Mouse (Mus musculus): ENCODE results near the gene Fam166b. TPM values are rescaled to one million over a fixed set of nuclear protein-coding genes. Genes with fewer than 3 reads are reported as not detected.
A peak's percentile ranks its signal among the peaks of the same experiment; 100 is the strongest.

Fam166b gene
- polyA plus RNA-seq, 1 experiment from 2014 or later = 2.3 TPM

DNA sequence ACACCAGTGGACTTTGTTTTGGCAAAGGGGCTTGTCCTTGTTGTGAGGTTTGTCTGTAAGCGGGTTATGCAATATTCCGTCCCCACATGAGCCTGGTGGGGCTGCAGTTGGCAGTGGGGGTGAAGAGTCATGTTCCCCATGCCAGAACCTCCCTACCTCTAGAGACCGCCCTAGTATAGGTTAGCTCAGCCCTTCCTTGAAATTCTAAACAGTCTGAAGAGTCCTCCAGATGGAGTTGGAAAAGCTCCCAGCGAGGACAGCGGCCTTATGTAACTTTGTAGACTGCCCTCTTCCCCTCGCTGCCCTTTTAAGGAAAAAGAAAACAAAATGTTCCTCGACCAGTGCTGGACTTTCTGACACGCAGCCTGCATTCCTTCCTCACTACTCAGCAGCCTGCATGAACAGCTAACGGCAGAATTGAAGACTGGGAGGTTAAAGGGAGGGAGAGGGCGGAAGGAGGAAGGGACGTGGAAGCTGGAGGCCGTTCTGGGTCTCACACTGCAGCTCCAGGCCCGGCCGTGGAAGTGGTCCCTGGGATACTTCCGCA, 34.5 kb downstream of the Fam166b start:
- Histone ChIP-seq H3K9ac (ENCODE audit: low read depth, low read length) (no peak overlapping the region), H3K27me3 (ENCODE audit: control insufficient read depth, insufficient read depth, low read depth, low read length) (no peaks in the 10 kb centered on the region), H3K4me3 (ENCODE audit: low read depth, low read length) (no peak overlapping the region), H3K4me1 (ENCODE audit: control insufficient read depth, insufficient read depth, low read length) (peaks cover 14% of the 10 kb centered on the region), H3K36me3 (ENCODE audit: control insufficient read depth, insufficient read depth, low read length) (peaks cover 2% of the 10 kb centered on the region; the same call in 1 of the 2 replicates), H3K4me2 (ENCODE audit: low read length) (no peak overlapping the region), H3K9me3 (replicated peaks; ENCODE audit: control insufficient read depth, low read length, poor library complexity, severe bottlenecking) (no peaks in the 10 kb centered on the region), H3K27ac (ENCODE audit: low read length) (peak overlapping the region; percentile 21; the same call in 1 of the 2 replicates)
- 75% methylated on average over 15 of the region's 15 CpGs for WGBS
- ATAC-seq = no peak

DNA sequence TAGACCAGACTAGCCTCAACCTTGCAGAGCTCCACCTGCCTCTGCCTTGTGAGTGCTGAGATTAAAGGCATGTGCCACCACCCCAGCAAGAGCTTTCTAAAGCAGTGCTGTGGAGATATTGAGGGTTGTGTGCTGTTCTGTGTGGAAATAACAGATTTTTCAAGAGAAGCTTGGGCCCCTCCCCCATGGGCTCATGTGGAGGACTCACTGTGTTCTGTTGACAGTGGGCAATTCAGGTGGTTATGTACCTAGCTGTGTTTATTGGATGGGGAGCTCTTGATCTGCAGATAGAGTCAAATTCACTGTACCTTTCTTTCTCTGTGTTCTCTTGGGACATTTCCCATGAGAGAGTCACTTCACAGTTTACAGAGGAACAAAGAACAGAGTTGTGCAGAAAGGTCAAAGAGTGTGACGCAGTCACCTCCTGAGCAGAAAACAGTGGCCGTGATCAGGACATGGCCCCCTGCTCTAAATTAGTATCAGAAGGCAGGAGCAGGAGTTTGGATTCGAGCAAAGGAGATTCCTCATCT, 37.3 kb downstream of the Fam166b start:
- Histone ChIP-seq H3K4me2 (ENCODE audit: low read length) (no peak overlapping the region), H3K9ac (ENCODE audit: low read depth, low read length) (no peak overlapping the region), H3K4me3 (ENCODE audit: low read depth, low read length) (no peak overlapping the region), H3K27ac (ENCODE audit: low read length) (no peak overlapping the region), H3K4me1 (ENCODE audit: control insufficient read depth, insufficient read depth, low read length) (no peaks in the 10 kb centered on the region; the same call in 1 of the 2 replicates), H3K9me3 (replicated peaks; ENCODE audit: control insufficient read depth, low read length, poor library complexity, severe bottlenecking) (no peaks in the 10 kb centered on the region), H3K36me3 (ENCODE audit: control insufficient read depth, insufficient read depth, low read length) (peaks cover 2% of the 10 kb centered on the region; the same call in 1 of the 2 replicates), H3K27me3 (ENCODE audit: control insufficient read depth, insufficient read depth, low read depth, low read length) (no peaks in the 10 kb centered on the region)
- no peak for ATAC-seq
- WGBS = 81% methylated on average over 3 of the region's 3 CpGs

DNA sequence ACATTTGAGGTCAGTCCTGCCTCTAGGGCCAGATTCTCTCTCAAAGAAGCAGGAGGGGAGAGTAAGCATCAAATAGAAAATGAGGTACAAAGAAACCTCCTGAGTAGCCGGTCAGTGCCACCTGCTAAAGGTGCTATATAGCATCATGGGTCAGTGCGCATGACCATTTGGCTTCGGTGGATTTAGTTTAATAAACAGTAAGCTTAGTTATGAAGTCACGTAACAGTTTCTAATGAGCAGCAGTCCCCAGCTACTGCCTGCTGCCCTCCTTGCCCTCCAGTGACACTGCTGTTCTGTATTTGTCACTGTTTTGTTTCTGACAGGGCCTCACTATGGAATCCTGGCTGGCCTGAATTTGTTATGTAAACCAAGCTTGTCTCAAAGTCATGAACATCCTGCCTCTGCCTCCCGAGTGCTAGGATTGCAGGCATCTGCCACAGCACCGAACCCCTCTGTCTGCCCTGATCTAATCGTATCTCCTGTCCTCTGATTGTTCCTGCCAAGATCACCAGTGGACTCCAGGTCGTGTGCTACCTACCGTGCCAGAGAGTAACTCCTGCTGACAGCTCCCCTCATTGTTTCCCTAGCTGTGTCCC, 39.0 kb downstream of the Fam166b start:
- Histone ChIP-seq H3K9ac (ENCODE audit: low read depth, low read length) (no peak overlapping the region), H3K4me2 (ENCODE audit: low read length) (no peak overlapping the region), H3K4me3 (ENCODE audit: low read depth, low read length) (no peak overlapping the region), H3K27ac (ENCODE audit: low read length) (no peak overlapping the region), H3K27me3 (ENCODE audit: control insufficient read depth, insufficient read depth, low read depth, low read length) (no peaks in the 10 kb centered on the region), H3K4me1 (ENCODE audit: control insufficient read depth, insufficient read depth, low read length) (peaks cover under 1% of the 10 kb centered on the region; the same call in 1 of the 2 replicates), H3K9me3 (replicated peaks; ENCODE audit: control insufficient read depth, low read length, poor library complexity, severe bottlenecking) (no peaks in the 10 kb centered on the region), H3K36me3 (ENCODE audit: control insufficient read depth, insufficient read depth, low read length) (no peaks in the 10 kb centered on the region)
- WGBS = 67% methylated on average over 9 of the region's 9 CpGs
- no peak for ATAC-seq

DNA sequence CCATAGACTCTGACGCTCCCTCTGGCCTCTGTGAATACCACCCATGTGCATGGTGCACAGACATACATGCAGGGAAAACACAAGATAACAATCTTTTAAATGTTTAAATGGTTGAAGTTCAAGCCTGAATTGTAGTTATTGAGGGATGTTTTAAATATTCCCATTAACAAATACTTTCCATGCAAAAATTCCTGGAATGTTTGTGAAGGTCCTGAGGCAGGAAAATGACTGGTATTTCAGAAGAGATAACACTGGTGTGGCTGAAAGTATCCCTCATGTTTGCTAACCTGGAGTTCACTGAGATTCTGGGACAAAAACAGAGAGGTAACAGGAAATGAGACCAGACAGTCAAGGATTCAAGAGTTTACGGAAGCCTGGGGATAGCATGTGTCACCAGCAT, 39.5 kb downstream of the Fam166b start:
- H3K36me3 ChIP-seq (ENCODE audit: control insufficient read depth, insufficient read depth, low read length) = no peaks in the 10 kb centered on the region
- no peak overlapping the region for H3K4me3 ChIP-seq (ENCODE audit: low read depth, low read length)
- H3K4me1 ChIP-seq (ENCODE audit: control insufficient read depth, insufficient read depth, low read length) = peaks cover 4% of the 10 kb centered on the region
- H3K9ac ChIP-seq (ENCODE audit: low read depth, low read length) = no peak overlapping the region
- H3K27ac ChIP-seq (ENCODE audit: low read length) = no peak overlapping the region
- H3K4me2 ChIP-seq (ENCODE audit: low read length) = no peak overlapping the region
- no peak for ATAC-seq
- WGBS = 96% methylated on average over 2 of the region's 2 CpGs
- no peaks in the 10 kb centered on the region for H3K9me3 ChIP-seq (replicated peaks; ENCODE audit: control insufficient read depth, low read length, poor library complexity, severe bottlenecking)
- H3K27me3 ChIP-seq (ENCODE audit: control insufficient read depth, insufficient read depth, low read depth, low read length) = no peaks in the 10 kb centered on the region

DNA sequence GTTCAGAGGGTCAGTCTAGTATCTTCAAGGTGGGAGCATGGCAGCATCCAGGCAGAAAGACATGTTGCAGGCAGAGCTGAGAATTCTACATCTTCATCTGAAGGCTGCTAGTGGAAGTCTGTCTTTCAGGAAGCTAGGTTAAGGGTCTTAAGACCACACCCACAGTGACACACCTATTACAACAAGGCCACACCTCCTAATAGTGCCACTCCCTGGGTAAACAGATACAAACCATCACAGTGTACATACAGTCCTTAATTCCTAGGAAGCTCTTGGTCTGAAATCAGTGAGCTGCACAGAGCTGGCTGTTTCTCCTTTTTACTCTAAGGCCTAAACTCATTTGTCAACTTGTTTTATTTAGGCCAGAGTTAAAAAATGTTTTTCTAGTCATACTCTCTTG, 42.0 kb downstream of the Fam166b start:
- no peak overlapping the region for H3K4me3 ChIP-seq (ENCODE audit: low read depth, low read length)
- H3K4me1 ChIP-seq (ENCODE audit: control insufficient read depth, insufficient read depth, low read length) = peaks cover 21% of the 10 kb centered on the region
- no peaks in the 10 kb centered on the region for H3K9me3 ChIP-seq (replicated peaks; ENCODE audit: control insufficient read depth, low read length, poor library complexity, severe bottlenecking)
- H3K27ac ChIP-seq (ENCODE audit: low read length) = no peak overlapping the region
- H3K4me2 ChIP-seq (ENCODE audit: low read length) = no peak overlapping the region
- no peak for ATAC-seq
- no peak overlapping the region for H3K9ac ChIP-seq (ENCODE audit: low read depth, low read length)
- H3K27me3 ChIP-seq (ENCODE audit: control insufficient read depth, insufficient read depth, low read depth, low read length) = no peaks in the 10 kb centered on the region
- H3K36me3 ChIP-seq (ENCODE audit: control insufficient read depth, insufficient read depth, low read length) = no peaks in the 10 kb centered on the region

DNA sequence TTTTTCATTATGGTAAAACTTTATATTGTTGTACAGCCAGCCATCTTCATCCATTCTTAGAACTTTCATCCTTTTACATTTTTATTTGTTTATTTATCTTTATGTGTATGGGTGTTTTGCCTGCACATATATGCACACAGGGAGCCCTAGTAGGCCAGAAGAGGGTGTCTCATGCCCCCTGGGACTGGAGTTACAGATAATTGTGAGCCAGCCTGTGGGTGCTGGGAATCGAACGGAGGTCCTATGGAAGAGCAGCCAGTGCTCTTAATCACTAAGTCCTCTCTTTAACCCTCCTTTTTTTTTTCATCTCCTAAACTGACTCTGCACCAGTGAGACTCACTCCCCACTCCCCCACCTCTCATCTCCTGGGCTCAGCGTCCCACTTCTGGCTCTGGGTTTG, 44.4 kb downstream of the Fam166b start:
- no peak overlapping the region for H3K27ac ChIP-seq (ENCODE audit: low read length)

DNA sequence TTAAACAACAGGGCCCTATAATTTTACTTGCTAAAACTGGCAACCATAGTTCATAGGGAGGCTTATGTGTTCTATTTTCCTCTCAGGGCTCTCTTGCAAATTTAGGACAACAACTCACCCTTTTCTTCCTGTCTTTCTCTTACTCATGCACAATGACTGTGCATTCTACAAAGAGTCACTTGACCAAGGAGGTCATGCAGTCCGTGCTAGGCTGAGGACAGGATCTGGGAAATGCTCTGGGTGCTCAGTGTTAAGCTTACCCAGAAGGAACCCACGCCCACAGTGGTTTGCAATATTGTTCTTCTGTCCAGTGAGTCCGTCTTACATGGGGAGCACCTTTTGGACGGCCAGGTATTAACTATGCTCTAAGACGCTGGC, 44.9 kb downstream of the Fam166b start:
- WGBS = 88% methylated on average over 5 of the region's 5 CpGs
- Histone ChIP-seq H3K27ac (ENCODE audit: low read length) (no peak overlapping the region), H3K4me3 (ENCODE audit: low read depth, low read length) (no peak overlapping the region), H3K36me3 (ENCODE audit: control insufficient read depth, insufficient read depth, low read length) (no peaks in the 10 kb centered on the region), H3K4me2 (ENCODE audit: low read length) (no peak overlapping the region), H3K4me1 (ENCODE audit: control insufficient read depth, insufficient read depth, low read length) (peaks cover 30% of the 10 kb centered on the region), H3K9me3 (replicated peaks; ENCODE audit: control insufficient read depth, low read length, poor library complexity, severe bottlenecking) (no peaks in the 10 kb centered on the region), H3K9ac (ENCODE audit: low read depth, low read length) (0 out of 2 replicates have a peak overlapping the region, but pooled peaks have one; percentile 14), H3K27me3 (ENCODE audit: control insufficient read depth, insufficient read depth, low read depth, low read length) (no peaks in the 10 kb centered on the region)
- ATAC-seq = no peak

More for the DNA sequence above, 44.4 kb downstream of the Fam166b start:
- no peaks in the 10 kb centered on the region for H3K27me3 ChIP-seq (ENCODE audit: control insufficient read depth, insufficient read depth, low read depth, low read length)
- H3K9me3 ChIP-seq (replicated peaks; ENCODE audit: control insufficient read depth, low read length, poor library complexity, severe bottlenecking) = no peaks in the 10 kb centered on the region
- H3K4me2 ChIP-seq (ENCODE audit: low read length) = no peak overlapping the region
- 92% methylated on average over 3 of the region's 3 CpGs for WGBS
- H3K4me1 ChIP-seq (ENCODE audit: control insufficient read depth, insufficient read depth, low read length) = peaks cover 30% of the 10 kb centered on the region
- no peak overlapping the region for H3K4me3 ChIP-seq (ENCODE audit: low read depth, low read length)
- no peaks in the 10 kb centered on the region for H3K36me3 ChIP-seq (ENCODE audit: control insufficient read depth, insufficient read depth, low read length)
- no peak for ATAC-seq
- no peak overlapping the region for H3K9ac ChIP-seq (ENCODE audit: low read depth, low read length)

DNA sequence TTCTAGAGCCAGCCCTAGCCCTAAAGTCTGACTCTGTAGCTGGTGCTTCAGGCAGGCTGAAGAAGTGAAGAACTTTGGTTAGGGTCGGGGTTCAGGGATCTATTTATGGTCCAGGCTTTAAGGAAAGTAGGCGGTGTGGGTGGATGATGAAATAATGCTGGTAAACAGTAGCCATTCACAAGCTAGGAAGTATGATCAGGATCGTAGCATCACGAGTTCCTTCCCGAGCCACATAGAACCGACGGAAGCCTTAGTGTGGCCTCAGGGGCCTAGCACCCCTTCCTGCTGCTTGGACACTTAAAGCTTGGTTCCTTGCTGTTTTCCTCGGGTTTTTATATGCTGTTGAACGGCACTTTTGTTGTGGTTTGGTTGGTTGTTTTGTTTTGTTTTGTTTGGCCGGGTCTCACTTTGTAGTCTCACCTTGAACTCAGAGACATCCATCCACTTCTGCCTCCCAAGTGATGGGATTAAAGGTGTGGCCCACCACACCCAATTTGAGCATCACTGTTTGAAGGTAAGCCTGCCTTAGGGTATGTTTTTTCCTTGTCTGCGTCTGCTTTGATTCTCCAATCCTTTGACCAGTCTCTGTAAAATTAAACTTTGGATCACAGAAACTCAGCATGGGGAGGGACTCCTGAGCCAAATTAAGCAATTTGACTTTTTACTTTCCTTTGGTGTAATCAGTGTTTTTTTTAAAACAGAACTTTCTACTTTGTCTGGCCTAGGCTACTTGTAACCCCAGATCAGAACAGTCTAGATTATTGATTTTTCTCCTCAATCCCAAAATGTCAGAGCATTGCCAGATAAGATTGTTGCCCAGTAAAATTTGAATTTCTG, 45.5 kb downstream of the Fam166b start:
- H3K4me1 ChIP-seq (ENCODE audit: control insufficient read depth, insufficient read depth, low read length) = peaks cover 30% of the 10 kb centered on the region
- H3K27me3 ChIP-seq (ENCODE audit: control insufficient read depth, insufficient read depth, low read depth, low read length) = no peaks in the 10 kb centered on the region
- no peaks in the 10 kb centered on the region for H3K9me3 ChIP-seq (replicated peaks; ENCODE audit: control insufficient read depth, low read length, poor library complexity, severe bottlenecking)
- H3K27ac ChIP-seq (ENCODE audit: low read length) = no peak overlapping the region; the same call in 1 of the 2 replicates
- peak overlapping the region; percentile 84; the same call in 1 of the 2 replicates for H3K9ac ChIP-seq (ENCODE audit: low read depth, low read length)
- WGBS = 70% methylated on average over 11 of the region's 11 CpGs
- ATAC-seq = no peak
- H3K4me2 ChIP-seq (ENCODE audit: low read length) = peak overlapping the region; percentile 91
- H3K36me3 ChIP-seq (ENCODE audit: control insufficient read depth, insufficient read depth, low read length) = no peaks in the 10 kb centered on the region
- H3K4me3 ChIP-seq (ENCODE audit: low read depth, low read length) = peak overlapping the region; percentile 77

Data from midbrain, embryonic 16.5 days (tissue).